Mouse (Mus musculus) liver, adult 2 months (tissue): ENCODE measurements around the gene Rassf2. TPM values are rescaled to one million over a fixed set of nuclear protein-coding genes. Genes with fewer than 3 reads are reported as not detected.

Experiments used
- DNase-seq: peaks from one replicate; pipeline ENCODE4 v3.0.0-alpha.2; 2011; ENCODE audit warnings: low read depth, low spot score; ENCODE audit errors: extremely low read depth
- H3K27ac ChIP-seq: fragments of 200-500 bp; replicated peaks from 2 replicates; pipeline ENCODE4 v1.5.1; 2012; ENCODE audit warnings: low read depth, mild to moderate bottlenecking, control low read depth, inconsistent platforms, low read length; ENCODE audit not compliant: insufficient read depth
- H3K27me3 ChIP-seq: fragments of 200-500 bp; 2 replicates; pipeline ENCODE4 v1.6.1; 2012; ENCODE audit warnings: mild to moderate bottlenecking, moderate library complexity, low read length, inconsistent platforms; ENCODE audit not compliant: control insufficient read depth, insufficient read depth
- H3K36me3 ChIP-seq: fragments of 200-500 bp; 2 replicates; pipeline ENCODE4 v1.6.1; 2012; ENCODE audit warnings: low read length, inconsistent platforms; ENCODE audit not compliant: control insufficient read depth, insufficient read depth
- H3K4me1 ChIP-seq: fragments of 200-500 bp; 2 replicates; pipeline ENCODE4 v1.6.1; 2011; ENCODE audit warnings: low read length; ENCODE audit not compliant: control insufficient read depth, insufficient read depth
- H3K4me3 ChIP-seq: fragments of 200-500 bp; 2 replicates; pipeline ENCODE4 v1.5.1; 2011; ENCODE audit warnings: low read depth, mild to moderate bottlenecking, control low read depth, low read length, moderate library complexity; ENCODE audit not compliant: insufficient read depth
- H3K79me2 ChIP-seq: fragments of 200-500 bp; 2 replicates; pipeline ENCODE4 v1.6.1; 2012; ENCODE audit warnings: inconsistent platforms, mild to moderate bottlenecking, low read length, moderate library complexity; ENCODE audit not compliant: control insufficient read depth, insufficient read depth
- H3K9ac ChIP-seq: fragments of 200-500 bp; 2 replicates; pipeline ENCODE4 v1.6.1; 2012; ENCODE audit warnings: low read depth, mild to moderate bottlenecking, control low read depth, inconsistent platforms, low read length
- CTCF ChIP-seq: fragments of 200-500 bp; IDR thresholded peaks from 2 replicates; pipeline ENCODE4 v1.5.1; 2011; ENCODE audit warnings: low read depth, low read length, control low read depth
- POLR2A ChIP-seq: fragments of 200-500 bp; IDR thresholded peaks from 2 replicates; pipeline ENCODE4 v1.6.1; 2011; ENCODE audit warnings: low read length, control low read depth; ENCODE audit not compliant: insufficient read depth; ENCODE audit errors: extremely low read depth
- WGBS: fragments of 180-500 bp; shearing (Covaris S2); methylation state at CpG from one replicate; pipeline ENCODE4 v1.1.7; 2018; 5-methylcytosine and 5-hydroxymethylcytosine counted together
- polyA plus RNA-seq: library from polyadenylated mRNA; depleted of rRNA; stranded (reverse); fragments of >200 nt; gene quantifications from 2 replicates; pipeline ENCODE4 v1.2.3, GENCODE M21; 2012
- total RNA-seq: library from RNA; depleted of rRNA; stranded (reverse); fragments of >200 nt; gene quantifications from 2 replicates; pipeline ENCODE4 v1.2.3, GENCODE M21; 2014

Gene Rassf2
- total and polyA plus RNA-seq, 2 experiments: 0.84 to 1.3 TPM

DNA sequence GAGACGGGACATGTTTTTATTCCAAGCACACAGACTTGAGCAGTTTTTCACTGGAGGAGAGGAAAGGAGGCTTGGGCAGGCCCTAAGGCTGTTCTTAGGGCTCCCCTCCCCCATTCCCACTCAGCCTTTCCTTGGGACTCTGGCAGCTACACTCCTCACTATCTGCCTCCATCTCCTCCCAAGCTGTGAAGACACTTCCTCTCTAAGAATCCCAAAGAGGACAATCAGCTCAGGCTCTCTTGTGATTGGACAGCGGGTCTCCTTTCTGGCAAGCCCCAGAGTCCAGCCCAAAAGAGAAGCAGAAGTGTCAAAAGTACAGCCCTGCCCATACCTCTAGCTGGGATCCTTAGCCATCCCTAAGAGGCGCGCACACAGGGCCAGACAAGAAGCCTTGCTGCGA lies 2.7 kb downstream of the Rassf2 start:
- no peaks in the 10 kb centered on the region for H3K4me1 ChIP-seq
- no peak overlapping the region for H3K4me3 ChIP-seq
- TF ChIP-seq CTCF (no peak), POLR2A (no peak)
- no peak overlapping the region for H3K9ac ChIP-seq
- H3K79me2 ChIP-seq: no peaks in the 10 kb centered on the region
- DNase-seq: peak; percentile 25
- H3K27ac ChIP-seq: no peak overlapping the region
- no peaks in the 10 kb centered on the region for H3K36me3 ChIP-seq
- peaks cover 8% of the 10 kb centered on the region; the same call in 1 of the 2 replicates for H3K27me3 ChIP-seq
- WGBS: 60% methylated on average over 5 of the region's 5 CpGs

DNA sequence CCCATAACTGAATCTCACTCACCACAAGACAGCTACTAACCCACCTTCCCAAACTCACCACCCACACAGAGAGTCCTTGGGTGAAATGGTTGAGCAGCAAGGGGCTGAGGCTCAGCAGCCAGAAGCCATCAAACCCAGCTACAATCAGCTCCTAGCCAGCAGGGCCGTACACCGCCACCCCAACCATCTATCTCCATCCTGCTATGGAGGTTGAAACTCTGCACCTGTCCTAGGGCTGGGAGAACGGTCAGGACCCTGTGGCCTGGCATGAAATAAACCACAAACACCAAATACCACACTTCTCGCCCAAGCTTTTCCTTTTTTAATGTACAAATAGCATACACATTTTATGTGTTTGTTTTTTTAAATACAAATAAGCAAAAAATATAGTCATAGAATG lies 6.0 kb downstream of the Rassf2 start:
- H3K79me2 ChIP-seq: no peaks in the 10 kb centered on the region
- WGBS: 83% methylated on average over 4 of the region's 4 CpGs
- TF ChIP-seq CTCF (no peak), POLR2A (no peak)
- no peaks in the 10 kb centered on the region for H3K4me1 ChIP-seq
- H3K4me3 ChIP-seq: no peak overlapping the region
- no peak overlapping the region for H3K27ac ChIP-seq
- H3K36me3 ChIP-seq: no peaks in the 10 kb centered on the region
- no peak for DNase-seq
- no peak overlapping the region for H3K9ac ChIP-seq
- peaks cover 3% of the 10 kb centered on the region; the same call in 1 of the 2 replicates for H3K27me3 ChIP-seq

DNA sequence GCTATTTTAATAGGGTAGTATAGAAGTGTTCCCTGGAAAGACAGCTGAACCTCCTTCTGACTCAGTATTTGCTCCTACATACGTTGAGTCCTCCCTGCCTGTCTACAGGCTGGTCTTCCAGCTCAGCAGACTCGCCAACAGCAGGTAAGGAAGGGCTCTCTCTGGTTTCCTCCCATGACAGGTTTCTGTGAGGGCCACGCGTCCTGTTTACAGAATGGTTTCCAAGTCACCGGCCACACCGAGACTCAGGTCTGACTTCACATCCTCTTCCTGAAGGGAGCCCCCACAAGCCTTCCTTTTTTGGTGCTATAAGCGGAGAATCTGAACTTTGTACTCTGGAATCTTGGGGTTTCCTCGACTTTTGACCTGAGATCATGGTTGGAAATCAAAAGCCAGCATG lies 7.4 kb downstream of the Rassf2 start:
- H3K4me3 ChIP-seq: no peak overlapping the region

DNA sequence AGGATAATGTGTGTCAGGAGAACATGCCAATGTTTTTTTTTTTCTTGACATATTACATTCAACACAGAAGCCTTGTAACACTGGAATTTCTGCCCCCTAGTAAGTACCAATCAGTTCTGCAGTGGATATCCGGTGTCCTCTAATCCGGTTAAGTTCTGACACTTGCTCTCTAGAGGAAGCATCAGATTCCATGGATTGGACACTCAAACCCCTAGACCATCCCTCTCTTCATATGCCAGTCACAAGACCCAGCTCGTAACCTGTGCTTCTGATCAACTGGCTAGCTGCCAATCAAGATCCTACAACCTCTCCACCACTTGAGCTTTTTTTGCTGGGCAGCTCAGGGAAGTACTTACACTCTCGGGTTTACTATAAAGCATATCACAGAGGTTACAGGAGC lies 8.4 kb downstream of the Rassf2 start:
- TF ChIP-seq POLR2A: no peak
- no peak for TF ChIP-seq CTCF
- H3K36me3 ChIP-seq: no peaks in the 10 kb centered on the region
- WGBS: 87% methylated on average over 4 of the region's 4 CpGs
- H3K4me1 ChIP-seq: no peaks in the 10 kb centered on the region
- no peak for DNase-seq
- H3K27me3 ChIP-seq: peaks cover under 1% of the 10 kb centered on the region; the same call in 1 of the 2 replicates
- no peaks in the 10 kb centered on the region for H3K79me2 ChIP-seq
- H3K4me3 ChIP-seq: no peak overlapping the region
- no peak overlapping the region for H3K9ac ChIP-seq
- no peak overlapping the region for H3K27ac ChIP-seq

More for the DNA sequence above, 7.4 kb downstream of the Rassf2 start:
- no peaks in the 10 kb centered on the region for H3K36me3 ChIP-seq
- no peaks in the 10 kb centered on the region for H3K4me1 ChIP-seq
- H3K27ac ChIP-seq: no peak overlapping the region
- TF ChIP-seq CTCF: no peak
- TF ChIP-seq POLR2A: no peak
- H3K27me3 ChIP-seq: peaks cover 3% of the 10 kb centered on the region; the same call in 1 of the 2 replicates
- peak; percentile 8 for DNase-seq
- H3K79me2 ChIP-seq: no peaks in the 10 kb centered on the region
- no peak overlapping the region for H3K9ac ChIP-seq
- 73% methylated on average over 8 of the region's 8 CpGs for WGBS

DNA sequence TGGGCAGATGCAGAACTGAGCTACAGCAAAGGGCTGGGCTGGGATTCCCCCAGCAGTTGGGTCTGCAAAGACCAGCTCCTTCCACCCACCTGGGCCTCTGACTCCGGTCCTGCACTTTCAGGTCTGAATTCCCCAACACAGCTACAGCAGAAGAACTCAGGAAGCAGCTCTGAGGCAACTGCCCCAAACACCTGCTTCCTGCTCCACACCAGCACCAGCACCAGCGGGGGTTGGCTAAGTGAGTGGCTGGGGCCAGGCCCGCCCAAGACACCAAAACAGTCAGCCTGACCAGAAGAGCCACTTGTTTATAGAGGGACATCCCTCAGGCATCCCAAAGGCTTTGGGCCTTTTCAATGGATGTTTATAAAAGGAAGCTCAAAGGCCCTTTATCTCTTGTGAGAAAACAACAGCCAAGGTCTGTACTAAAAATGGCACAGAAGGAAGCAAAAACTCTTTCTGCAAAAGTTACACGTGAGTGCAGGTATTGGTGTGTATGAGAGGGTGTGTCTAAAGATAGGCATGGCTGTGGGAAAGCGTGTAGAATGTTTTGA lies 9.0 kb downstream of the Rassf2 start:
- Histone ChIP-seq H3K79me2 (no peaks in the 10 kb centered on the region), H3K27ac (no peak overlapping the region), H3K36me3 (no peaks in the 10 kb centered on the region), H3K9ac (no peak overlapping the region), H3K4me1 (no peaks in the 10 kb centered on the region), H3K4me3 (no peak overlapping the region), H3K27me3 (no peaks in the 10 kb centered on the region)
- 66% methylated on average over 5 of the region's 5 CpGs for WGBS
- DNase-seq: no peak
- TF ChIP-seq POLR2A: no peak
- no peak for TF ChIP-seq CTCF

DNA sequence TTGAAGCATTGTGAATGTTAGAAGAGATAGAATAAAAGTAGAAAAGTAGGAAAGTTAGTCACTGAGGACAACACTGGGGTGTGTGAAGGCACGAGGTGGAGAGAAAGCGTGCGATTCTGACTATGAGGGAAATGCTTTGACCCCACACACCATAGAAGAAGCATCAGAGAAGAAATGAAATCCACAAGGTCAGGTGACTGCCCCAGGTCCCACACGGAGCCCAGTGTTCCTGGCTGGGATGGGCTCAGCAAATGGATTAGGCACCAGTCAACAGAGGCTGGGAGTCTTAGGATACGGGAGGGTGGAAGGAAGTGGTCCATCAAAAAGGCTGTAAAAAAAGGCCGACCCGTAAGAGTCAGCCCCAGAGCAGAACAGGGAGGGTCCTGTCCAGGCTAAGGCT lies 9.6 kb downstream of the Rassf2 start:
- no peak for TF ChIP-seq CTCF
- TF ChIP-seq POLR2A: no peak
- H3K27me3 ChIP-seq: no peaks in the 10 kb centered on the region
- 89% methylated on average over 7 of the region's 7 CpGs for WGBS
- H3K36me3 ChIP-seq: no peaks in the 10 kb centered on the region
- no peak overlapping the region for H3K4me3 ChIP-seq
- no peaks in the 10 kb centered on the region for H3K79me2 ChIP-seq
- no peak overlapping the region for H3K9ac ChIP-seq
- no peak for DNase-seq
- no peaks in the 10 kb centered on the region for H3K4me1 ChIP-seq
- H3K27ac ChIP-seq: no peak overlapping the region
